Mouse (Mus musculus) heart, embryonic 12.5 days (tissue): ENCODE data around the gene Mphosph6. TPM values are rescaled to one million over a fixed set of nuclear protein-coding genes. Genes with fewer than 3 reads are reported as not detected.

Experiments used
- ATAC-seq: fragments of 200-750 bp; cut with Nextera tagmentation; 2 replicates; pipeline ENCODE4 v1.8.0; 2017; ENCODE audit warnings: moderate TSS enrichment, moderate library complexity; ENCODE audit not compliant: insufficient number of reproducible peaks, low FRiP score
- H3K27ac ChIP-seq: fragments of 300-500 bp; sonication (generic); 2 replicates; pipeline ENCODE4 v1.5.1; 2016; ENCODE audit warnings: mild to moderate bottlenecking, moderate library complexity; ENCODE audit not compliant: poor library complexity, severe bottlenecking
- H3K27me3 ChIP-seq: fragments of 300-500 bp; sonication (generic); replicated peaks from 2 replicates; pipeline ENCODE4 v1.6.1; 2016; ENCODE audit warnings: mild to moderate bottlenecking, moderate library complexity
- H3K36me3 ChIP-seq: fragments of 300-500 bp; sonication (generic); 2 replicates; pipeline ENCODE4 v1.6.1; 2016; ENCODE audit warnings: mild to moderate bottlenecking, moderate library complexity
- H3K4me1 ChIP-seq: fragments of 300-500 bp; sonication (generic); replicated peaks from 2 replicates; pipeline ENCODE4 v1.6.1; 2016; ENCODE audit warnings: mild to moderate bottlenecking
- H3K4me2 ChIP-seq: fragments of 300-500 bp; sonication (generic); 2 replicates; pipeline ENCODE4 v1.6.1; 2016; ENCODE audit warnings: mild to moderate bottlenecking, moderate library complexity
- H3K4me3 ChIP-seq: fragments of 300-500 bp; sonication (generic); 2 replicates; pipeline ENCODE4 v1.5.1; 2016; ENCODE audit warnings: mild to moderate bottlenecking
- H3K9ac ChIP-seq: fragments of 300-500 bp; sonication (generic); 2 replicates; pipeline ENCODE4 v1.6.1; 2016; ENCODE audit warnings: mild to moderate bottlenecking, moderate library complexity
- H3K9me3 ChIP-seq: fragments of 300-500 bp; sonication (generic); replicated peaks from 2 replicates; pipeline ENCODE4 v1.6.1; 2016; ENCODE audit warnings: mild to moderate bottlenecking, moderate library complexity
- WGBS: fragments of 180-500 bp; shearing (Covaris S2); methylation state at CpG from one replicate; pipeline ENCODE4 v1.1.7; 2016; 5-methylcytosine and 5-hydroxymethylcytosine counted together
- polyA plus RNA-seq: library from polyadenylated mRNA; unstranded; fragments of >200 nt; fragmentation: Nextera tagmentation; extraction: Ambion mirVana; gene quantifications from 2 replicates; pipeline ENCODE4 v1.2.1, GENCODE M21; 2016

Mphosph6 gene
- polyA plus RNA-seq, 1 experiment from 2014 or later: 40.6 TPM

GRCm38 (mm10) chr8:117768971-117769370 is 32.8 kb downstream of the Mphosph6 start:
- H3K27ac ChIP-seq: no peak overlapping the region
- no peak overlapping the region for H3K4me2 ChIP-seq
- H3K9ac ChIP-seq: no peak overlapping the region
- no peak for ATAC-seq
- no peak overlapping the region for H3K4me3 ChIP-seq
- 0 out of 2 replicates have a peak, but pooled peaks cover 3% of the 10 kb centered on the region for H3K27me3 ChIP-seq
- no peaks in the 10 kb centered on the region for H3K36me3 ChIP-seq
- 77% methylated on average over 7 of the region's 7 CpGs for WGBS
- no peaks in the 10 kb centered on the region; the same call in 1 of the 2 replicates for H3K4me1 ChIP-seq
- no peaks in the 10 kb centered on the region for H3K9me3 ChIP-seq

DNA sequence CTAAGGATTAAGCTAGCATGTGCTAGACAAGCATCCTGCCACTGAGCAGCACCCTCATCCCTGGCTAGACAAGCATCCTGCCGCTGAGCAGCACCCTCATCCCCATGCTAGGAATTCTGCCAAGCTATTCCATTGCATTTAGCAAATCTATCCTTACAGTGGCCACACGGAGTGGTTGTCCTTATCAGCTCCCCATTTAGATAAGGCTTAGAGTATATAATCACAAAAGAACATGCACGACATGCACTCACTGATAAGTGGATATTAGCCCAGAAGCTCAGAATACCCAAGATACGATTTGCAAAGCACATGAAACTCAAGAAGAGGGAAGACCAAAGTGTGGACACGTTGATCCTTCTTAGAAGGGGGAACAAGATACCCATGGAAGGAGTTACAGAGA is 35.8 kb downstream of the Mphosph6 start:
- Histone ChIP-seq H3K36me3 (no peaks in the 10 kb centered on the region), H3K9ac (no peak overlapping the region), H3K4me3 (no peak overlapping the region), H3K4me1 (no peaks in the 10 kb centered on the region; the same call in 1 of the 2 replicates), H3K4me2 (no peak overlapping the region), H3K9me3 (no peaks in the 10 kb centered on the region; the same call in 1 of the 2 replicates), H3K27me3 (0 out of 2 replicates have a peak, but pooled peaks cover 4% of the 10 kb centered on the region), H3K27ac (no peak overlapping the region)
- ATAC-seq: no peak
- WGBS: 16% methylated on average over 5 of the region's 5 CpGs

- H3K4me1 ChIP-seq: no peaks in the 10 kb centered on the region; the same call in 1 of the 2 replicates
- 48% methylated on average over 4 of the region's 4 CpGs for WGBS
- H3K9me3 ChIP-seq: no peaks in the 10 kb centered on the region; the same call in 1 of the 2 replicates
- no peak overlapping the region for H3K4me3 ChIP-seq
- no peak overlapping the region for H3K9ac ChIP-seq
- H3K27me3 ChIP-seq: 0 out of 2 replicates have a peak, but pooled peaks cover 4% of the 10 kb centered on the region
- ATAC-seq: no peak
- H3K36me3 ChIP-seq: no peaks in the 10 kb centered on the region
- H3K4me2 ChIP-seq: no peak overlapping the region
- no peak overlapping the region for H3K27ac ChIP-seq
These were observed 37.1 kb downstream of the Mphosph6 start for GRCm38 (mm10) chr8:117764625-117765024.

GRCm38 (mm10) chr8:117762776-117763175 is 39.0 kb downstream of the Mphosph6 start:
- no peak overlapping the region for H3K27ac ChIP-seq
- H3K27me3 ChIP-seq: 0 out of 2 replicates have a peak, but pooled peaks cover 4% of the 10 kb centered on the region
- no peaks in the 10 kb centered on the region for H3K36me3 ChIP-seq
- no peaks in the 10 kb centered on the region; the same call in 1 of the 2 replicates for H3K4me1 ChIP-seq
- 63% methylated on average over 6 of the region's 6 CpGs for WGBS
- H3K4me3 ChIP-seq: no peak overlapping the region
- ATAC-seq: no peak
- H3K9ac ChIP-seq: no peak overlapping the region
- no peaks in the 10 kb centered on the region; the same call in 1 of the 2 replicates for H3K9me3 ChIP-seq
- H3K4me2 ChIP-seq: no peak overlapping the region

DNA sequence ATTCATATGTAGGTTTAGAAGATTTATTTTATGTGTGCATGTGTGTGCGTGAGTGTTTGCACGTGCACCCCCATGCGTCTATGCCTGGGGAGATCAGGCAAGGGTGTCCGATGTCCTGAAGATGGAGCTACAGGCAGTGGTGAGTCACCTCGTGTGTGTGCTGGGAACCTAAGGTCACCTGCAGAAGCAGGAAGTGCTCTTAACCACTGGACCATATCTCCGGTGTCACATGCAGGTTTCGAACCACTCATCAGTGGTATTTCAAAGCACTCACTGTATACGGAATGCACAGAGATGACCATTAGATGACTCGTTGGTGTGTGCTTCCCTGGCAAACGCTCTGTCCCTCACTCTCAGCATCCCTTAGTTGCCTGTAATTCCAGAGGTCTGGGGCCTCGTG is 43.8 kb downstream of the Mphosph6 start:
- Histone ChIP-seq H3K4me2 (no peak overlapping the region), H3K9me3 (no peaks in the 10 kb centered on the region; the same call in 1 of the 2 replicates), H3K36me3 (no peaks in the 10 kb centered on the region), H3K27me3 (no peaks in the 10 kb centered on the region), H3K9ac (no peak overlapping the region), H3K27ac (no peak overlapping the region), H3K4me3 (no peak overlapping the region), H3K4me1 (no peaks in the 10 kb centered on the region)
- no peak for ATAC-seq
- WGBS: 80% methylated on average over 11 of the region's 11 CpGs

GRCm38 (mm10) chr8:117749436-117749835 is 52.3 kb downstream of the Mphosph6 start:
- 49% methylated on average over 2 of the region's 2 CpGs for WGBS
- H3K4me1 ChIP-seq: no peaks in the 10 kb centered on the region; the same call in 1 of the 2 replicates
- no peak overlapping the region for H3K27ac ChIP-seq
- no peaks in the 10 kb centered on the region for H3K36me3 ChIP-seq
- no peaks in the 10 kb centered on the region for H3K27me3 ChIP-seq
- no peak overlapping the region for H3K4me2 ChIP-seq
- H3K9me3 ChIP-seq: 0 out of 2 replicates have a peak, but pooled peaks cover 5% of the 10 kb centered on the region
- ATAC-seq: no peak
- H3K9ac ChIP-seq: no peak overlapping the region
- H3K4me3 ChIP-seq: no peak overlapping the region

GRCm38 (mm10) chr8:117747886-117748730 is 53.6 kb downstream of the Mphosph6 start:
- Histone ChIP-seq H3K4me1 (no peaks in the 10 kb centered on the region; the same call in 1 of the 2 replicates), H3K27me3 (no peaks in the 10 kb centered on the region), H3K36me3 (no peaks in the 10 kb centered on the region), H3K27ac (no peak overlapping the region), H3K4me3 (no peak overlapping the region), H3K9ac (no peak overlapping the region), H3K4me2 (no peak overlapping the region), H3K9me3 (peaks cover 5% of the 10 kb centered on the region; the same call in 1 of the 2 replicates)
- no peak for ATAC-seq
- WGBS: 62% methylated on average over 8 of the region's 9 CpGs

GRCm38 (mm10) chr8:117747428-117747827 is 54.3 kb downstream of the Mphosph6 start:
- H3K27ac ChIP-seq: no peak overlapping the region
- H3K4me3 ChIP-seq: no peak overlapping the region
- 26% methylated on average over 2 of the region's 2 CpGs for WGBS

GRCm38 (mm10) chr8:117746651-117747050 is 55.1 kb downstream of the Mphosph6 start:
- 51% methylated on average over 5 of the region's 5 CpGs for WGBS
- Histone ChIP-seq H3K36me3 (no peaks in the 10 kb centered on the region), H3K27ac (no peak overlapping the region), H3K27me3 (no peaks in the 10 kb centered on the region), H3K9ac (no peak overlapping the region), H3K4me1 (peaks cover 7% of the 10 kb centered on the region), H3K4me3 (no peak overlapping the region), H3K4me2 (no peak overlapping the region), H3K9me3 (peaks cover 5% of the 10 kb centered on the region; the same call in 1 of the 2 replicates)
- no peak for ATAC-seq

More at GRCm38 (mm10) chr8:117747428-117747827, 54.3 kb downstream of the Mphosph6 start:
- H3K9me3 ChIP-seq: peaks cover 5% of the 10 kb centered on the region; the same call in 1 of the 2 replicates
- no peak overlapping the region for H3K4me2 ChIP-seq
- no peak overlapping the region for H3K9ac ChIP-seq
- no peaks in the 10 kb centered on the region for H3K36me3 ChIP-seq
- no peak for ATAC-seq
- H3K27me3 ChIP-seq: no peaks in the 10 kb centered on the region
- peaks cover 5% of the 10 kb centered on the region for H3K4me1 ChIP-seq

- no peak overlapping the region for H3K27ac ChIP-seq
- peaks cover 7% of the 10 kb centered on the region for H3K4me1 ChIP-seq
- H3K4me2 ChIP-seq: no peak overlapping the region
- WGBS: 67% methylated on average over 15 of the region's 15 CpGs
- H3K36me3 ChIP-seq: no peaks in the 10 kb centered on the region
- H3K9ac ChIP-seq: no peak overlapping the region
- ATAC-seq: no peak
- no peaks in the 10 kb centered on the region for H3K27me3 ChIP-seq
- no peak overlapping the region for H3K4me3 ChIP-seq
- H3K9me3 ChIP-seq: no peaks in the 10 kb centered on the region; the same call in 1 of the 2 replicates
These were observed 59.2 kb downstream of the Mphosph6 start for GRCm38 (mm10) chr8:117742431-117743012.
